Mouse (Mus musculus) limb, embryonic 14.5 days (tissue): ENCODE data around the gene Ntsr1. TPM values are rescaled to one million over a fixed set of nuclear protein-coding genes. Genes with fewer than 3 reads are reported as not detected.

ENCODE experiments used
- ATAC-seq: fragments of 200-750 bp; cut with Nextera tagmentation; 2 replicates; pipeline ENCODE4 v1.8.0; 2017; ENCODE audit warnings: low read depth, moderate number of reproducible peaks, moderate TSS enrichment; ENCODE audit not compliant: low FRiP score
- DNase-seq: peaks from one replicate; pipeline ENCODE4 v3.0.0-alpha.2; 2015; ENCODE audit warnings: low spot score
- H3K27ac ChIP-seq: fragments of 300-500 bp; sonication (generic); replicated peaks from 2 replicates; pipeline ENCODE4 v1.5.1; 2014; ENCODE audit warnings: low read depth, mild to moderate bottlenecking, low read length, moderate library complexity, mixed read lengths
- H3K27me3 ChIP-seq: fragments of 300-500 bp; sonication (generic); 2 replicates; pipeline ENCODE4 v1.6.1; 2014; ENCODE audit warnings: low read length, mixed read lengths; ENCODE audit not compliant: control insufficient read depth, insufficient read depth
- H3K36me3 ChIP-seq: fragments of 300-500 bp; sonication (generic); 2 replicates; pipeline ENCODE4 v1.6.1; 2014; ENCODE audit warnings: mild to moderate bottlenecking, low read length, moderate library complexity, mixed read lengths; ENCODE audit not compliant: control insufficient read depth, insufficient read depth
- H3K4me1 ChIP-seq: fragments of 300-500 bp; sonication (generic); 2 replicates; pipeline ENCODE4 v1.6.1; 2014; ENCODE audit warnings: antibody characterized with exemption, low read length, mixed read lengths; ENCODE audit not compliant: control insufficient read depth, insufficient read depth
- H3K4me2 ChIP-seq: fragments of 300-500 bp; sonication (generic); replicated peaks from 2 replicates; pipeline ENCODE4 v1.6.1; 2014; ENCODE audit warnings: low read depth, mild to moderate bottlenecking, low read length, moderate library complexity; ENCODE audit not compliant: severe bottlenecking
- H3K4me3 ChIP-seq: fragments of 300-500 bp; sonication (generic); replicated peaks from 2 replicates; pipeline ENCODE4 v1.5.1; 2014; ENCODE audit warnings: low read length
- H3K9ac ChIP-seq: fragments of 300-500 bp; sonication (generic); 2 replicates; pipeline ENCODE4 v1.6.1; 2014; ENCODE audit warnings: mild to moderate bottlenecking, low read depth, low read length, moderate library complexity; ENCODE audit not compliant: severe bottlenecking
- H3K9me3 ChIP-seq: fragments of 300-500 bp; sonication (generic); 2 replicates; pipeline ENCODE4 v1.6.1; 2016; ENCODE audit warnings: low read length; ENCODE audit not compliant: control insufficient read depth
- POLR2A ChIP-seq: fragments of 200-500 bp; IDR thresholded peaks from 2 replicates; pipeline ENCODE4 v1.8.0; 2012; ENCODE audit warnings: inconsistent platforms, mild to moderate bottlenecking, moderate library complexity, borderline replicate concordance; ENCODE audit not compliant: insufficient read depth, insufficient read length; ENCODE audit errors: extremely low read depth
- WGBS: fragments of 180-500 bp; shearing (Covaris S2); extraction: QIAGEN DNeasy Blood & Tissue Kit; methylation state at CpG from one replicate; pipeline ENCODE4 v1.1.7; 2014; 5-methylcytosine and 5-hydroxymethylcytosine counted together
- polyA plus RNA-seq, 2 experiments: library from polyadenylated mRNA; depleted of rRNA in 1 of 2; stranded (reverse) in 1 of 2; unstranded in 1 of 2; fragments of >200 nt; fragmentation: Nextera tagmentation in 1 of 2; extraction: Ambion mirVana in 1 of 2; gene quantifications; 2 replicates each; pipeline versions ENCODE4 v1.2.1 to v1.2.3; 2012 to 2014

The Ntsr1 gene
- polyA plus RNA-seq, 2 experiments, result 0.40 to 0.52 TPM

DNA sequence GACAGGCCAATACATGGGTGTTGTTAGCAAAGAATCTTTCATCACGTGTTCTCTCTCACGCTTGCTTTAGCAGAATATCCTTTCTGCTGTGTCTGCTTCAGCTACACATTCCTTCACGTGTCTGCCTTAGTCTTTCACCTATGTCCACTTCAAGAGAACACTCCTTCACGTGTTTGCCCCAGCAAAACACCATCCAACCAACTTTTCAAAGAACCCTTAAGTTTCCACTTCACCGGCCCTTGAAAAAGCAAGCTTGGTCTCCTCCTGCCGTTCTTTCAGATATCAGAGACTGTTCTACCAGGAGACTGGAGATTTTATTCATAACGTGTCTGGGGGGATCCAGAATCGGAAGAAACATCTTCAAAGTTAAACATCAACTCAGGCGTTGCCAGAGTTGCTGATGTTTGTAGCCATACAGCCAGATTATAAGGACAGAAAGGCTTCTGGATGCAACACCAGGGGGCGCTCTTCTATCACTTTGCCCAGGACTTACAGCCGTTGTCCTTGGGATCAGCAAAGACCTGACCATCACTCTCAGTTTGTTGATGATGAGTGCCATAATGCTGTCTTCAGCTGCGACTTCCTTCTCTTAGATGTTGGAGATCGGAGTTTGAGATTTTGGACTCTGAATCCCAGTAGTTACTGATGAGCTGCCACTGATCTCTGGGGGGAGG is 66.6 kb downstream of the Ntsr1 start:
- no peaks in the 10 kb centered on the region for H3K9me3 ChIP-seq
- H3K4me3 ChIP-seq, result no peak overlapping the region
- 40% methylated on average over 13 of the region's 13 CpGs for WGBS
- no peak overlapping the region for H3K4me2 ChIP-seq
- H3K27me3 ChIP-seq, result no peaks in the 10 kb centered on the region
- ATAC-seq (no peak), DNase-seq (peak; percentile 59)
- no peak for TF ChIP-seq POLR2A
- H3K36me3 ChIP-seq, result no peaks in the 10 kb centered on the region
- no peak overlapping the region for H3K27ac ChIP-seq
- no peak overlapping the region for H3K9ac ChIP-seq
- peaks cover 15% of the 10 kb centered on the region for H3K4me1 ChIP-seq

- Histone ChIP-seq H3K27ac (no peak overlapping the region; the same call in 1 of the 2 replicates), H3K4me3 (no peak overlapping the region), H3K36me3 (no peaks in the 10 kb centered on the region), H3K4me1 (peaks cover 15% of the 10 kb centered on the region), H3K27me3 (no peaks in the 10 kb centered on the region), H3K4me2 (no peak overlapping the region), H3K9me3 (no peaks in the 10 kb centered on the region), H3K9ac (0 out of 2 replicates have a peak overlapping the region, but pooled peaks have one; percentile 4)
- DNase-seq (peak; percentile 33), ATAC-seq (no peak; the same call in 1 of the 2 replicates)
- TF ChIP-seq POLR2A, result no peak
- 19% methylated on average over 3 of the region's 3 CpGs for WGBS
These were observed 69.4 kb downstream of the Ntsr1 start for GRCm38 (mm10) chr2:180569028-180569643.

DNA sequence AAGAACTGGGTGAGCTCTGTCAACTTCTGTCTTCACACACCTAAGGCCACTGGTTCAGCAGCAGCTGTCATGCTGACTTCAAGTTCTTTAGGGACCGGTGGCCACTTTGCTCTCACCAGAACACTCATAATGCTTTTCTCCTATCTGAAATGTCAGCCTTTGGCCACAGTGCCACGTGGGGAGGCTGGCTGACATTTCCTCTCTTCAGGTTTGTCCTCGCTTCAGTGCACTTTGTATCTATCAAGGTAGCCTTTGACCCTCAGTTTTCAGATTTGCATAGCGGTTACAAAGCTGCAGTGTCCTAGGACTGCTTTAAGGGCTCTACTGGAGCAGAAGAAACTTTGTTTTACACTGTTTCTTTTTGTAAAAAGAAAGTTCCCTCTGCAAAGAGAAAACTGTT is 76.7 kb downstream of the Ntsr1 start:
- Histone ChIP-seq H3K4me2 (no peak overlapping the region), H3K4me1 (no peaks in the 10 kb centered on the region), H3K4me3 (no peak overlapping the region), H3K9ac (no peak overlapping the region), H3K36me3 (no peaks in the 10 kb centered on the region), H3K9me3 (no peaks in the 10 kb centered on the region), H3K27me3 (no peaks in the 10 kb centered on the region; the same call in 1 of the 2 replicates), H3K27ac (no peak overlapping the region)
- ATAC-seq (no peak), DNase-seq (no peak)
- WGBS, result 67% methylated on average over 4 of the region's 4 CpGs
- no peak for TF ChIP-seq POLR2A

DNA sequence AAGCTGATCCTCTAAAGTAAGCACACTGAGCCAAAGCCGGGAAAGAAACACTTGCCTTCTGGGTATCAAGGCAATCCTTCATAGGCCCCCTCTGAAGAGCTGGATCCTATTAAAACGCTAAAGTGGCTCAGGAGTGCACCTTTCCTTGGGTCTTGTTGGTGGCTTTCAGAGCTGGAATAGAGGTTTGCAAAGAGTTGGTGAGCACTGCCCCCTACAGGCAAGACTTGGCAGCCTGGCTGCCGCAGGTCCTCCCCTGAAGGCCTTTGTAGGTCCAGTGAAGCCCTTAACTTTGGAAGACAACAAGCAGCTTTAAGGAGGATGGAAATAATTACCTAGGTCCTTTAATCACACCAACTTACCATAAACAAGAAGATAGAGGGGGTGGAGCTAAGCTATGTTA is 78.9 kb downstream of the Ntsr1 start:
- Histone ChIP-seq H3K9ac (no peak overlapping the region), H3K4me1 (peaks cover 7% of the 10 kb centered on the region), H3K9me3 (no peaks in the 10 kb centered on the region), H3K4me2 (no peak overlapping the region), H3K36me3 (no peaks in the 10 kb centered on the region), H3K27me3 (no peaks in the 10 kb centered on the region; the same call in 1 of the 2 replicates), H3K27ac (no peak overlapping the region), H3K4me3 (no peak overlapping the region)
- no peak for TF ChIP-seq POLR2A
- no peak for ATAC-seq
- peak; percentile 78 for DNase-seq
- 2% methylated on average over 3 of the region's 3 CpGs for WGBS

DNA sequence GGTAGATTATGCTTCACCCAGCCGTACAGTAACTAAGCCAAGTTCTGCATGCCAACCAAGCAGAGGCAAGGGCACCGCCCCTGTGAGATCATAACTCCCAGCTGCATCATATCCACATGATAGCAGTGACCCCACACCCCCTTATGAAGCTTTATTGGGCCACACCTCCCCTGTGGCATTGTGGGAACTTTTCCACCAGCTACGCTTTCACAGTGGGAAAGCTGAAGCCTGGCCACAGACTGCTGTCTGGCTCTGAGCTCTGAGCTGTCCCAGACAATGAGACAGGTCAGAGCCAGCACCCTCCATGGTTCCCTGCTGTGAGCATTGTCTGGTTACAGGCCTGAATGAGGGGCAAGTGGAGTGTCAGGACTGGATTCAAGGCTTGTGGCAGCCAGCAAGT is 81.2 kb downstream of the Ntsr1 start, which contains the start of gene Mrgbp:
Gene Mrgbp, plus strand, starts transcription at position 303 of the 400 bp plus-strand sequence.
- Histone ChIP-seq H3K4me3 (no peak within 1 kb of the TSS), H3K9ac (no peak within 1 kb of the TSS), H3K36me3 (peaks cover 19% of the 10 kb centered on the region), H3K4me1 (peaks cover 9% of the 10 kb centered on the region), H3K27me3 (no peaks in the 10 kb centered on the region; the same call in 1 of the 2 replicates), H3K4me2 (no peak within 1 kb of the TSS), H3K27ac (no peak within 1 kb of the TSS), H3K9me3 (no peaks in the 10 kb centered on the region)
- no peak for TF ChIP-seq POLR2A
- 75% methylated on average over 3 of the region's 3 CpGs for WGBS
- no peak for ATAC-seq
- DNase-seq, result no peak
